Mouse (Mus musculus) gastrocnemius, postnatal 36 days (tissue): Measurements from ENCODE around the gene Bace2. TPM values are rescaled to one million over a fixed set of nuclear protein-coding genes. Genes with fewer than 3 reads are reported as not detected.
A peak's percentile ranks its signal among the peaks of the same experiment; 100 is the strongest.

ENCODE experiments used
- DNase-seq, 2 experiments: peaks; one replicate each; pipeline ENCODE4 v3.0.0; 2022
- intact Hi-C: fragments of 180-260 bp; cut with DNase I; formaldehyde crosslinking; loops from one replicate; pipeline ENCODE4 v1.15.1; 2025
- long read RNA-seq, 2 experiments: library from polyadenylated mRNA; stranded (forward); transcript quantifications; one replicate each; pipeline ENCODE4 v2.0.0; 2021
- total RNA-seq, 2 experiments: library from RNA; stranded (reverse); gene quantifications; 2 replicates each; pipeline ENCODE4 v1.2.3; 2021

Bace2 gene
- total RNA-seq, result 1 to 10 TPM; 3.4 to 6.4 TPM
- long read RNA-seq, experiment 1, full-length matches to known transcripts, result 2 of 2 reads
- long read RNA-seq, experiment 1, partial matches to known transcripts, result 0 of 2 reads
- long read RNA-seq, experiment 1, other reads (novel, unspliced or antisense), result 0 of 2 reads
- long read RNA-seq, experiment 2, full-length matches to known transcripts, result 3 of 3 reads
- long read RNA-seq, experiment 2, partial matches to known transcripts, result 0 of 3 reads
- long read RNA-seq, experiment 2, other reads (novel, unspliced or antisense), result 0 of 3 reads

- intact Hi-C loops, result no loop called here
Measured at GRCm38 (mm10) chr16:97356499-97357187, at the start of gene Bace2. Gene Bace2 (plus strand): TSS chr16:97356742.

GRCm38 (mm10) chr16:97307594-97307993 is 48.9 kb upstream of the Bace2 start:
- DNase-seq, result no peak
- intact Hi-C loops, result no loop called here

More at GRCm38 (mm10) chr16:97356499-97357187, at the start of gene Bace2:
- DNase-seq, result peak; percentile 63 to 67

GRCm38 (mm10) chr16:97309796-97310569 is 46.6 kb upstream of the Bace2 start:
- intact Hi-C loops, result loop anchor here (5.0 to 10.0 kb wide), 4 partner anchors 107 to 467 kb away; no protein-coding TSS in a partner anchor
- no peak for DNase-seq

GRCm38 (mm10) chr16:97310570-97310846 is 46.0 kb upstream of the Bace2 start:
- intact Hi-C loops, result loop anchor here (5.0 to 10.0 kb wide), 4 partner anchors 107 to 467 kb away; no protein-coding TSS in a partner anchor
- no peak for DNase-seq

GRCm38 (mm10) chr16:97312960-97313686 is 43.4 kb upstream of the Bace2 start:
- DNase-seq, result peak; percentile 33 to 56
- intact Hi-C loops, result loop anchor here (5.0 to 10.0 kb wide), 4 partner anchors 104 to 464 kb away; no protein-coding TSS in a partner anchor

- no peak for DNase-seq
- intact Hi-C loops, result no loop called here
Measured at GRCm38 (mm10) chr16:97321576-97321975, 35.0 kb upstream of the Bace2 start.

- DNase-seq, result no peak
- intact Hi-C loops, result no loop called here
Measured at GRCm38 (mm10) chr16:97322604-97323003, 33.9 kb upstream of the Bace2 start.

- intact Hi-C loops, result no loop called here
- no peak for DNase-seq
Measured at GRCm38 (mm10) chr16:97325975-97326374, 30.6 kb upstream of the Bace2 start.

- DNase-seq, result no peak
- intact Hi-C loops, result no loop called here
Measured at GRCm38 (mm10) chr16:97328602-97329001, 27.9 kb upstream of the Bace2 start.

GRCm38 (mm10) chr16:97353013-97353412 is 3.5 kb upstream of the Bace2 start:
- intact Hi-C loops, result no loop called here
- no peak for DNase-seq

- intact Hi-C loops, result no loop called here
- no peak for DNase-seq
Measured at GRCm38 (mm10) chr16:97354632-97355031, 1.9 kb upstream of the Bace2 start.

GRCm38 (mm10) chr16:97357188-97357821 is 763 bp downstream of the Bace2 start:
- intact Hi-C loops, result no loop called here
- peak; percentile 41 to 45 for DNase-seq

- intact Hi-C loops, result no loop called here
- DNase-seq, result no peak
Measured at GRCm38 (mm10) chr16:97362231-97362888, 5.8 kb downstream of the Bace2 start.

GRCm38 (mm10) chr16:97366141-97366540 is 9.6 kb downstream of the Bace2 start:
- no peak for DNase-seq
- intact Hi-C loops, result no loop called here

- DNase-seq, result no peak
- intact Hi-C loops, result no loop called here
Measured at GRCm38 (mm10) chr16:97370258-97370657, 13.7 kb downstream of the Bace2 start.

GRCm38 (mm10) chr16:97387955-97388354 is 31.4 kb downstream of the Bace2 start:
- DNase-seq, result no peak
- intact Hi-C loops, result no loop called here

GRCm38 (mm10) chr16:97391289-97391688 is 34.7 kb downstream of the Bace2 start:
- no peak for DNase-seq
- intact Hi-C loops, result no loop called here

GRCm38 (mm10) chr16:97391701-97392384 is 35.3 kb downstream of the Bace2 start:
- no peak for DNase-seq
- intact Hi-C loops, result no loop called here

- DNase-seq, result no peak
- intact Hi-C loops, result no loop called here
Measured at GRCm38 (mm10) chr16:97396436-97396835, 39.9 kb downstream of the Bace2 start.
